Mouse (Mus musculus) liver, adult 2 months (tissue): ENCODE measurements around the gene Wnt2b.

Experiments used
- CTCF ChIP-seq: fragments of 200-500 bp; IDR thresholded peaks from 2 replicates; pipeline ENCODE4 v1.5.1; 2011; ENCODE audit warnings: low read depth, low read length, control low read depth
- POLR2A ChIP-seq: fragments of 200-500 bp; IDR thresholded peaks from 2 replicates; pipeline ENCODE4 v1.6.1; 2011; ENCODE audit warnings: low read length, control low read depth; ENCODE audit not compliant: insufficient read depth; ENCODE audit errors: extremely low read depth

GRCm38 (mm10) chr3:105001374-105001773 lies 39.7 kb upstream of the Wnt2b start:
- TF ChIP-seq CTCF (no peak), POLR2A (no peak)
